Mouse (Mus musculus): ENCODE results near the gene Hmox1.

Gene Hmox1

DNA sequence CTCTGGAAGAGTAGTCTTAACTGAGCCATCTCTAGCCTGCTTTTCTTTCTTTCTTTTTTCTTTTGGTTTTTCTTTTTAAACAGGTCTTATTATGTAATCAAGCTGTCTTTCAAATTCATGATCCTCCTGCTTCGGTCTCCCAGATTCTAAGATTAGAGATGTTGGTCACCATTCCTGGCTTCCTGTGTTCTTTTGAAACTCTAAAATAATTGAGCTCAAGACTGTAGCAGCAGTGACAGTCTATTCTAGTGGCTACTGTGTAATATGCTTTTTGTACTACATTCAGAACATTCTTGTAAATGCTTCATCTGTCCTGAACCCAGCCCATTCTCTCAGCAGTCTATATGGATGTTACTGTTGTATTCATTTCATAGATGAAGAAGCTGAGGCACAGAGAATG lies 25.1 kb downstream of the Hmox1 start:
- H3K27me3 ChIP-seq (ENCODE audit: control insufficient read depth, insufficient read depth, low read length, poor library complexity, severe bottlenecking), result no peaks in the 10 kb centered on the region
- H3K36me3 ChIP-seq (ENCODE audit: control insufficient read depth, insufficient read depth, low read length, poor library complexity, severe bottlenecking), result peaks cover 7% of the 10 kb centered on the region
- no peak for DNase-seq (ENCODE audit: low read depth, low spot score)

DNA sequence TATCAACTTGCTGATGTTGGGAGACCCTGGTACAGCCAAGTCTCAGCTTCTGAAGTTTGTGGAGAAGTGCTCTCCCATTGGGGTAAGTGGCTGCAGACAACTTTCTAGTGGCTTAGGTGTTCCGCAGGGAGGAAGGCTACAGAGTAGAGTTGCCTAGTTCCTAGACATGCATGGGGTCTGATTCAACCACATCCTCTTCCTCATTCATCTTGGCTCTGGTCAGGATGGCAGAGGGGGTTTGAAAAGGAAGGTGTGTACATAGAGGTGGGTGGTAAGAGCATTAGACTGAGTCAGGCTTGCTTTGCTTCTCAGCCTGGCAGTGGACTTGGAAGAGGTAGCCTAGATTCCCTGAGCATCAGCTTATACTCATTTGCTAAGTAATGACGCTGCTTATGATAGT lies 25.9 kb downstream of the Hmox1 start:
- no peak for DNase-seq (ENCODE audit: low read depth, low spot score)
- no peaks in the 10 kb centered on the region for H3K27me3 ChIP-seq (ENCODE audit: control insufficient read depth, insufficient read depth, low read length, poor library complexity, severe bottlenecking)
- H3K36me3 ChIP-seq (ENCODE audit: control insufficient read depth, insufficient read depth, low read length, poor library complexity, severe bottlenecking), result peaks cover 7% of the 10 kb centered on the region

DNA sequence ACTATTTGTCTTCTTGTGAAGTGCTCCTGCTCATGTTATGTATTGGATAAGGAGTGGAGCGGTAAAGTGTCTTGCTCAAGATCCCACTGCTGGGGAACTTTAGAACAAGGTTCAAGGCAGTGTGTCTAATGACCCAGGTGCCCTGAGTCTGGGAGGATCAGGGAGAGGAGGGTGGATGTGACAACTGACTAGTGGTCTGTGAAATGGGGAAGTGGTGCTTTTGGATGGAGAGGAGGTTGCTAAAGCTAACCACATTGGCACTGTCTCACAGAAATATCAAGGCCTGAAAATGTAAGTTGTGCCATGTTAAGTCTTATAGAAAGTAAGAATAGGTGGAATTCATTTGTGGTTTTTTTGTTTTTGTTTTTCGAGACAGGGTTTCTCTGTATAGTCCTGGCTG lies 26.3 kb downstream of the Hmox1 start:
- H3K36me3 ChIP-seq (ENCODE audit: control insufficient read depth, insufficient read depth, low read length, poor library complexity, severe bottlenecking), result peaks cover 4% of the 10 kb centered on the region
- peak; percentile 61 for DNase-seq (ENCODE audit: low read depth, low spot score)

GRCm38 (mm10) chr8:75127406-75127805 lies 34.0 kb downstream of the Hmox1 start:
- no peak for DNase-seq (ENCODE audit: low read depth, low spot score)
- peaks cover 4% of the 10 kb centered on the region for H3K36me3 ChIP-seq (ENCODE audit: control insufficient read depth, insufficient read depth, low read length, poor library complexity, severe bottlenecking)
- H3K27me3 ChIP-seq (ENCODE audit: control insufficient read depth, insufficient read depth, low read length, poor library complexity, severe bottlenecking), result no peaks in the 10 kb centered on the region

More for the DNA sequence above, 26.3 kb downstream of the Hmox1 start:
- no peaks in the 10 kb centered on the region for H3K27me3 ChIP-seq (ENCODE audit: control insufficient read depth, insufficient read depth, low read length, poor library complexity, severe bottlenecking)

DNA sequence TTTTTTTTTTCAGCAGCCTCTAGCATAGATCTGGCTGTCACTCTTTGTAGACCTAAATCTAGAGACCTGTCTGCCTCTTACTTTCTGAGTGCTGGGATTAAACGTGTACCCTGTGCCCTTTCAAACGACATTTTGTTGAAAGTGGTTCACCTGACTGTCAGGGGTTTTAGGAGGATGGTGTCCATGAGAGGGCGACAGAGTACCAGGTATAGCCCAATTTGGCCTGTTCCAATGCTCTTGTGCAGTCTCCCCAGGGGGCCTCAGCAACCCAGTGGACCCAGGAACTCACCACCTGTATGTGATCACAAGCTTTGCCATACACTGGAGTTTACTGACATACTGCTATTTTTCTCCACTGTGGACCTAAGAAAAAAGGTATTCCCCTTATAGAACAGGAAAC lies 39.1 kb downstream of the Hmox1 start:
- Histone ChIP-seq H3K27me3 (ENCODE audit: control insufficient read depth, insufficient read depth, low read length, poor library complexity, severe bottlenecking) (no peaks in the 10 kb centered on the region), H3K36me3 (ENCODE audit: control insufficient read depth, insufficient read depth, low read length, poor library complexity, severe bottlenecking) (no peaks in the 10 kb centered on the region)
- DNase-seq (ENCODE audit: low read depth, low spot score), result peak; percentile 73

- no peaks in the 10 kb centered on the region for H3K36me3 ChIP-seq (ENCODE audit: control insufficient read depth, insufficient read depth, low read length, poor library complexity, severe bottlenecking)
- no peak for DNase-seq (ENCODE audit: low read depth, low spot score)
- no peaks in the 10 kb centered on the region for H3K27me3 ChIP-seq (ENCODE audit: control insufficient read depth, insufficient read depth, low read length, poor library complexity, severe bottlenecking)
These were observed 40.0 kb downstream of the Hmox1 start for GRCm38 (mm10) chr8:75133399-75133798.

GRCm38 (mm10) chr8:75134603-75135391 lies 41.4 kb downstream of the Hmox1 start:
- H3K36me3 ChIP-seq (ENCODE audit: control insufficient read depth, insufficient read depth, low read length, poor library complexity, severe bottlenecking), result no peaks in the 10 kb centered on the region
- no peaks in the 10 kb centered on the region for H3K27me3 ChIP-seq (ENCODE audit: control insufficient read depth, insufficient read depth, low read length, poor library complexity, severe bottlenecking)
- no peak for DNase-seq (ENCODE audit: low read depth, low spot score)

DNA sequence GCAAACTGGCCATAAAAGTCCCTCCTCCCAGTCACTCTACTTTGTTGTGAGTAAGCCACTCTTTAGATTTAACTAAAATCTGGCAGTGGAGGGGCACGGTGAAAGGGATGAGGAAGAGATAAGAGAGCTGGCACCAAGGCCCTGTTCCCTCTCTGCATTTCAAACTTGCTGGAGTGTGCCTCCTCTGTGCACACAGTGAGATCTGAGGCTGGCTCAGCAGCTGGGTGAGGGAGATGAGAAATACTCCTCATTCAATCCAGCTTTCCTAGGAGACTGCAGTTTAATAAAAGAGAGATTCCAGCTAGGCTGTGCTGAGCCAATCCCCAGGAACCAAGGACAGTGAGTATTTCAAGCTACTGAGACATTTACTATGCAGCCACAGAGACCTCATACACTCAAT lies 42.3 kb downstream of the Hmox1 start:
- H3K36me3 ChIP-seq (ENCODE audit: control insufficient read depth, insufficient read depth, low read length, poor library complexity, severe bottlenecking), result no peaks in the 10 kb centered on the region

DNA sequence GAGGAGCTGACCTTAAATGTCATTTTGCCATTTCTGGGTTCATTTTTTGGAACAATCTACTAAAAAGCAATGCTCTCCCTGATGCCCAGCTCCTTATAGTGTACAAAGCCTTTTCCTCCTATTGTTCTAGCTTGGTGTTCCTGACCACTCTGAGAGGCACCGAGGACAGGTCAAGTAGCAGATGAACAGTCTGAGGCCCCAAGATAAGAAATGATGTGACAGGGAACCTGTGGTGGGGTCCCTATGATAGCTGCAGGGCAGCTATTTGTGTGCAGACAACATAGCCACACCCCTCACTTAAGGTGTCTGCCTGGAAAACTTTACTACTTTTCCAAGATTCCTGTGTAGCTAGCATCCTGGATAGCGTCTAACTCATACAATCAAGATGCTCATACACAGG lies 42.8 kb downstream of the Hmox1 start:
- no peaks in the 10 kb centered on the region for H3K36me3 ChIP-seq (ENCODE audit: control insufficient read depth, insufficient read depth, low read length, poor library complexity, severe bottlenecking)
- no peak for DNase-seq (ENCODE audit: low read depth, low spot score)
- H3K27me3 ChIP-seq (ENCODE audit: control insufficient read depth, insufficient read depth, low read length, poor library complexity, severe bottlenecking), result no peaks in the 10 kb centered on the region

More for the DNA sequence above, 42.3 kb downstream of the Hmox1 start:
- no peak for DNase-seq (ENCODE audit: low read depth, low spot score)
- no peaks in the 10 kb centered on the region for H3K27me3 ChIP-seq (ENCODE audit: control insufficient read depth, insufficient read depth, low read length, poor library complexity, severe bottlenecking)

GRCm38 (mm10) chr8:75137536-75137935 lies 44.1 kb downstream of the Hmox1 start:
- Histone ChIP-seq H3K27me3 (ENCODE audit: control insufficient read depth, insufficient read depth, low read length, poor library complexity, severe bottlenecking) (no peaks in the 10 kb centered on the region), H3K36me3 (ENCODE audit: control insufficient read depth, insufficient read depth, low read length, poor library complexity, severe bottlenecking) (no peaks in the 10 kb centered on the region)
- DNase-seq (ENCODE audit: low read depth, low spot score), result no peak

Data from splenic B cell, adult 2 months (primary cell).